Mouse (Mus musculus): ENCODE measurements around the gene Tsen34.

GRCm38 (mm10) chr7:3643843-3644242 is 48.8 kb upstream of the Tsen34 start:
- no peak for TF ChIP-seq CTCF (IDR thresholded peaks at IDR 0.05; ENCODE audit: low read depth)
- TF ChIP-seq EP300 (IDR thresholded peaks at IDR 0.05; ENCODE audit: low read depth) = no peak
